Mouse (Mus musculus) liver, postnatal 0 days (tissue): ENCODE measurements around the gene Macrod2.

Experiments
- CTCF ChIP-seq: sonication (generic); IDR thresholded peaks from 2 replicates; pipeline ENCODE4 v1.5.1; 2016; ENCODE audit warnings: antibody characterized with exemption, low read depth
- EP300 ChIP-seq: IDR thresholded peaks from 2 replicates; pipeline ENCODE4 v1.6.1; 2016; ENCODE audit warnings: antibody characterized with exemption, low read depth, mild to moderate bottlenecking

DNA sequence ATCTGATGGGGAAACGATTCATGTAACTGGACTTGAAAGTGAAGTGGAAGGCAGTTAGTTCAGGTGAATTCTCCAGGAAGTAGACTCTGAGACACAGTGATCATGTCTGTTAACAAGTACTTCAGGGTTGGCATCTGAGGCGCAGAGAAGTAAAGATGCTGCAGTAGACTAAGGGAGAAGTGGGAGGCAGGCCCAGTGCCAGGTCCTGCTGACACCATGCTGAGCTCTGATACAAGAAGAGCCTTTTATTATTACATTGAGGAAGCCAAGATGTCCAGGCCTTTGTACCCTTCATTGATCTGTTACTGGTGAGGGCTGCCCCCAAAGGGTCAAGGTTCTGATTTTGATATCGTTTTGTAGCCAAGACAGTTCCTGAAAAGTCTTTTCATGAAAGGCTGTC lies 1327.4 kb downstream of the Macrod2 start:
- TF ChIP-seq CTCF, result no peak
- TF ChIP-seq EP300, result no peak
